Mouse (Mus musculus) common myeloid progenitor, adult 5-6 weeks (primary cell): ENCODE results near the gene Xylb. TPM values are rescaled to one million over a fixed set of nuclear protein-coding genes. Genes with fewer than 3 reads are reported as not detected.

Experiments used
- ATAC-seq: replicated peaks from 2 replicates; pipeline ENCODE4 v1.8.0; 2016; ENCODE audit warnings: low read depth, mild to moderate bottlenecking, moderate TSS enrichment, inconsistent platforms; ENCODE audit not compliant: poor library complexity, severe bottlenecking
- total RNA-seq: library from RNA; stranded (forward); fragments of 200-1000, 187-1606 nt; gene quantifications from 2 replicates; pipeline ENCODE4 v1.2.3, GENCODE M21; 2017

Gene Xylb
- total RNA-seq, 1 experiment from 2014 or later = 5.3 TPM

DNA sequence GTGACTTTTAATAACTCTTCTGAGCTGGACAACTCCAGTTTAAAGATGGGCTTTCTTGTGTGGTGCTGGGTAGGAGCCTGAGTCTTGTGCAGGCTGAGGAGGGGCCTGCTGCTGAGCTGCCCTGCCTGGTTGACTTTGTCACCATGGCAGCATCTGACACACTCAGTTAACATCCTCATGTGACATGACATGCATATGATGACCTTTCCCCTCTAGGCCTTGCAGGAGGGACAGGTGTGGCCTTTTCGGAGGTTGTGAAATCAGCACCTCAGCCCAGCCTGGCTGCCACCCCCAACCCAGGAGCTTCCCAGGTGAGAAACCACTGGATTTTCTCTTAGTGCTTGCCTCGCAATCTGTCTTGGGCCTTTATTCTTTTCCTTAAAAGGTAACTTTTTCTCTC, 33.0 kb downstream of the Xylb start:
- no peak for ATAC-seq

DNA sequence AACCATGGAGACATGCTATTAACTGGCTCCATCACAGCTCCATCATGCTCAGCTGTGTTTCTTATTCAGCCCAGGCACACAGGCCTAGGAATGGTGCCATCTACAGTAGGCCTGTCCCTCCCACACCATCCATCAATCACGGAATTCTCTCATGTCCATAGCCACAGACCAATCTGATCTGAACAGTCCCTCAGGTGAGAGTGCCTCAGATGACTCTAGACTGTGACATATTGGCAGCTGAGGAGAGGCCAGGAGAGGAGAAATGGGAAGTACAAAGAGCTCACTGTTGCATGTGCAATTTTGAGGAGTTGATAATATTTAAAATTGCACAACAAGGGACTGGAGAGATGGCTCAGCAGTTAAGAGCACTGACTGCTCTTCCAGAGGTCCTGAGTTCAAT, 37.6 kb downstream of the Xylb start:
- no peak for ATAC-seq

DNA sequence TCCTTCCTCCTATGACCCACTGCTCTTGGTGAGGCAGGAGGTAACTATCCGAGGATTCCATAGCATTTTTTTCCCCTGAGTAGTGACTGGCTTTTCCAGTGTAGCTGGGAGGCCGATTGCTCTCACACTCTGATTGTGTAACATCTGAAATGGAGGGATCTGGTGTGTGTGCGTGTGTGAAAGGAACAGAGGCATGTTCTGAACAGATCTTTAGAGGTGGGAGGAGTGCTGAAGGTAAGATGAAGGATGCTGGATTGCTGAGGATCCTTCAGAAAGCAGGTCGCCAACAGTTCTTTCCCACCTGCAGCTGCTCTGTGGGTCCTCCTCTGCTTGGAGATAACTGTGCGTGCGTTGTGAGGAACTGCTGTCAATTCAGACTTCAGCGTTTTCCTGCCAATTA, 44.2 kb downstream of the Xylb start:
- peak; percentile 16 for ATAC-seq

DNA sequence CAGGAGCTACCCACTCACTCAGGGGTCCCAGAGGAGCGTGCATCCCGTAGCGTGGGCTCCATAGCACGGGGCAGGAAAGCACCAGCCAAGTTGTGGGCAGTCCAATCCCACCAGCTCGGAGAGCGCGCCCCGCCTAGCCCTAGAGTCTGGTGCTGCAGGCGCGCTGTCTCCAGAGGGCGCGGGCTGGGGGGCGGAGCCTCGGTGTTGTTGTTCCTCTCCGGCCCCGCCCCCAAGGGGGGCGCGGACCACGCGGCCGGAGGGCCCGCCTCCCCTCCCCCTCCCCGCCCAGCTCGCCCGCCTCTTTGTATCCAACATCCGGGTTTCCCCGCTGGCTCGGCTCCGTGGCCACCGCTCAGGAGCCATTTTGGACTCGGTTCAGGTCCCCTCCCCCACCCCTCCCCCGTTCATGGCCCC, 44.6 kb downstream of the Xylb start, which contains the start of gene Acvr2b:
Gene Acvr2b (plus strand): TSS at position 318 of the 414 bp plus-strand sequence.
- peak; percentile 89 for ATAC-seq

DNA sequence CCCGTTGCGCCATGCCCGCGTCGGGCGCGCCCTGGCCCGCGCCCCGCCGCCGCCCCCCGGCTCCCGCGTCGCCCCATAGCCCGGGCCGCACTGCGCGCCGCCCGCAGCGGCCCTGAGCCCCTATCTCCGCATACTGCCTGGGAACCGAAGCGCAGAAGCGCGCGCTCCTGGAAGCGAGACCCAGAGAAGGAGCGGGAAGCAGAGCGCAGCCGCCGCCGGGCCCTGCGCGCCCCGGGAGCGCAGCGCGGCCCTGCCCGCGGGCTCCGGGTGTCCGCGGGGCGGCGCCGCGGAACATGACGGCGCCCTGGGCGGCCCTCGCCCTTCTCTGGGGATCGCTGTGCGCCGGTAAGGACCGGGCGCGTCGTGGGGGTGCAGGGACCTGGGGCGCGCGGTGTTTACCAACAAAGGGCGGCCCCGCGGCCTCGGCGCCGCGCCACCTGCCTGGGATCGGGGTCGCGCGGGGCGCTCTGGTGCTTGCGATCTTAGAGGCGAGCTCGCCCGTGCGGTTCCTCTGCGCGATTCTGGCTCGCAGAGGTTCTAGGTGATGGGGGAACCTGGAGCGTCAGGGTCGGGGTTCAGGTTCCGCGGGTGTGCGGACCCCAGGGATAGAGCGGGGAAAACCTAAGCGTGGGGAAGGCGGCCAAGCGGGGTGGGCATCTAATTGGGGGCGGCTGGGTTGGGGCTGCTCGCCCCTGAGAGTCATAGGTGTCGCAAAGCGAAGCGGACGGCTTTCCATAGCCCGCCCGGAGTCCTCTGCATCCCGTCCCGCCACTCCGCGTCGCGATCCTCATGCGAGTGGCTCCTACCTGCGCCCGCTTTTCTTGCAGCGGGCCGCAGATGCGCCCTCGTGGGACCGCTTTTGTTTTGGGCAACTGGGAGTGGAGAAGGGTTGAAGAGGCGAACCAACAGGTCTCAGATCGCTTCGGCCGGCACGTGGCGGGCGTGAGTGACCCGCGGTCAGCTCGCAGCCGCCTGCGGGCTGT, 45.4 kb downstream of the Xylb start:
- no peak for ATAC-seq

DNA sequence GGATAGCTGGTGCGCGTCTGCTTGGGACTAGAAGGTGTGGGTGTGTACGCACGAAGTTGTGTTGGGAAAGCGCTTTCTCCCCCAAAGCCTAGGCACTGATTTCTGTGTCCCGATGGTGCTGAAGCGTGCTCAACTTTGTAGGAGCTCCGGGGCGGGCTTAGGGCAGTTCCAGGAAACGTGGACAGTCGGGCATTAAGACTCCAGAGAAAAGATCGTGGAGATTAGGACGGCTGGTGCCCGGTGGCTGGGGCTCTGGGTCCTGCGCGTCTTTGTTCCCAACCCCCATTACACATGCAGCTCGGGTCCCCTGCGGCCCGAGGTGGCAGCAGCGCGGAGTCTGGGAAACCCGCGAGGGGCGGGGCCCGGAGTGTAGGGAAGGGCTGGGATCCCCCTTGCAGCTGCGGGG, 46.1 kb downstream of the Xylb start:
- no peak for ATAC-seq

DNA sequence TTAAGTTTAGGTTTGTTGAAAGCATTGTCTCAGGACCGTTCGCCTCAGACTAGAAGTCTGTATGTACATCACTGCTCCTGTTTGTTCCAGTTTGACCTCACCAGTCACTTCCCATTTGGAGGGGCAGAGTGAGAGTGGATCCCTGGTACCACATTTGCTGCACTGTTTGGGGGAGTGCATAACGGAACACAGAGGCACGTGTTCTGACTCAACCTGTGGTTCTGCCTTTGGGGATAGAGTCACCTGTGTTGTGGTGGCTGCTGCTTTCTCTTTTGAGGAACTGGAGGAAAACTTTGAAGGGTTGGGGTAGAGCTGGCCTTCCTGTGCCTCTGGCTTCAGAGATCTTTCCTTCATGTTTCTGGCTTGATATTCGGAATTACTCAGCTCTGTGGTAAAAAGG, 46.9 kb downstream of the Xylb start:
- peak; percentile 33 for ATAC-seq

DNA sequence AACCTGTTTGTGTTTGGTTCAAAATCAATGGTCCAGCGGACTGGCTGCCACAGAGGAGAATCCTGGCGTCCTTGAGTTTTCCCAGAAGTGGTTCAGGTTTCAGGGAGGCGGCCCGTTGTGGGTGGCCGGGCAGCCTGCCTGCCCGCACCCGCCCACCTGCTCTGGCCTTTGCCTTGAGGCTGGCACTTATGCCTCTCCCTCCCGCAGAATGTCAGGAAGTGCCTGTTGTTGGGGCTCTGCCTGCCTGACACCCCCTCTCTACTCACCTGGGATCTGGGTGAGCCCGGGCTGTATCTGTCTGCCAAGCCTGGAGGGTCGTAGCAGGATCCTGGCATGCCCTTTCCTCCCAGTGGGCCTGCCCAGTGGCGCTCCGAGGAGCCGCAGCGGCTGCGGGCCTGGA, 50.7 kb downstream of the Xylb start:
- ATAC-seq = no peak

DNA sequence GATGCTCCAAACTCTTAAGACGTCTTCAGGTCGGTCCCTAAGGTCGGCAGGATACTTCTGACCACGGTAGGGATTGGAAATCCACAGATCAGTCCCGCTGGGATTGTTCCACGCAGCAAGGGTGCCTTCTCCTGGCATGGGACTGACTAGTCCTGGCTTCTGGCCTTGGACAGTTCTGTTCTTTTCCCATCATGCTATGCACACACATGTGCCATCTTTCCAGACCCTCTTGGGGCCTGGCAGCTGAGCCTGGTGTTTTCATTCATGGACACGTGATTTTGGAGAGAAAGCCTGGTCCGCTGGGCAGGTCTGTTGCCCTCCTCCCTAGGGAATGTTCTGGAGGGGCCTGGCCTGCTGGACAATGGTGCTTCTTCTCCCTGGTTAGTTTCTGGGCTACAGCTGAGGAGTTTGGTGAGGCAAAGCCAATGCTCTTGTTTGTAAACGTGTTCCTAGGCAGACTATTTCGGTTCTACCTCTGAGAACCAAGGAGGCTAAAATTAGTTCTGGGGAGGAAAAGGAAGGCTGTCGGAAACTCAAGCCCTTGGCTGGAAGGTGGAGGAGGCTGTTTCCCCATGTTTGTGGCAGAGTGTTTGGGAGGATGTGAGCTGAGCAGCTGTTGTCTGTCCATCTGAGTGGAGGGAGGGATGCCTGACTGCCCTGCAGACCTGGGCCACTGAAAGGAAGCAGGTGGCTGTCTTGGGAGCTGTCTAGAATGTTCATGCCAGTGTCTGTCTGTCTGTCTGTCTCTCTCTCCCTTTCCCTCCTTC, 51.9 kb downstream of the Xylb start:
- ATAC-seq = no peak

DNA sequence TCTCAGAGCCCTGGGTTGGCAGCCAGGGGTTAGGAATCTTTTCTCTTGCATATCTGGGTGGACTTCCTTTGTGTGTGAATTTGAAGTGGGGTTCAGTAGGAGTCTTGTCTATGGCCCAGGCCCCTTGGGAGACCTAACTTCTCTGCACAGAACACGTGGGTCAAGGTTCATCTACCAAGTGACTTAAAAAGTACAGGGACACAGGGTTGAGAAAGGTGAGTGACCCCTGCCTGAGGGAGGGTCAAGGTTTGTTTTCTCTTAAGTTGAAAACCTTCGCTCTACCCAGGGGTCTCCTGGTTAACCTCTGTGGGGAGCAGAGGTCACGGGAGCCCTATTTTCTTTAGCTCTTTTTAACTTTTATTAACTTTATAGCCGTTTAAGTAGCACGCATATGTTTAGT, 52.7 kb downstream of the Xylb start:
- ATAC-seq = no peak

DNA sequence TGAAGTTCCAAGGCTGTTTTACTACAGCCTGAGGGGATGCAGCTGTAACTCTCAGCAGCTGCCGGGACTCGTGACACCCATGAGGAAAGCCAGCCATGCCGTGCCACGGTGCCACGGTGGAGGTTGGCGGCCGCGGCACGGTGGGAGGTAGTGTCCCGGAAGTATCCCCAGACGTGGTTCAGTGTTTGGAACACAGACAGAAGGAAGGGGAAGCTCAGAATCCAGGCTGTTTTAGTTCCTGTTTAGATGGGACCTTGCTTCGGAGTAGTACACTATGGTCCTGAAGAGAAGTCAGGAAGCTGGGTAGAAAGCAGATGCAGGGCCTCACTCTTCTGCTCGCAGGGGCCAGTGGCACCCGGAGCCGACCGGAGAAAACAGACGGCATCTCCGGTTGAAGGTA, 60.8 kb downstream of the Xylb start:
- peak; percentile 42 for ATAC-seq

DNA sequence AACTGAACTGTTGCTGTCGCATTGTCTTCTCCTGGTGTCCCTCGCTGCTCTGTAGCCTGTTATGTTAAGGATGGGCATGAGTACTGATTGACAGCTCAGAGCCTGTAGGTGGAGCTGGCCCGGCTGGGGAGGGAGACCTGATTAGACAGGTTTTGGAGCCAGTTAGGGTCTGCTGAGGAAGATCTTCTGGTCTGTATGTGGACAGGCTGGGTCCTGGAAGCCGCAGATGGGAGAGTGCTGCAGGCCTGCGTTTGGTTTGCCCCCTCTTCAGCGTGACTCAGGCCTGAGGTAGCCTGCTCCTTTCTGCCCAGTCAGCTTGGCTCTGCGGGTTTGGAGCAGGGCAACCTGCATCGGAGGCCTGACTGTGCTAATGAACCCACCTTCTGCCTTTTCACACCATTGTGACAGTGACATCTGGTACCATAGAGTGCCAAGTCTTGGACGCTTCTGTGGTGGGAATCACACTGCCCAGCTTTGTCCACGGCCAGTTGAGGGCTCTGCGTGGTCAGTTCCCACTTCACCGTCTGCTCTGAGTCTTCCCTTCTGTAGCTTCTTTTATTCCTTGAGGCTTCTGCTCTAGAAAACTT, 62.8 kb downstream of the Xylb start:
- no peak for ATAC-seq

DNA sequence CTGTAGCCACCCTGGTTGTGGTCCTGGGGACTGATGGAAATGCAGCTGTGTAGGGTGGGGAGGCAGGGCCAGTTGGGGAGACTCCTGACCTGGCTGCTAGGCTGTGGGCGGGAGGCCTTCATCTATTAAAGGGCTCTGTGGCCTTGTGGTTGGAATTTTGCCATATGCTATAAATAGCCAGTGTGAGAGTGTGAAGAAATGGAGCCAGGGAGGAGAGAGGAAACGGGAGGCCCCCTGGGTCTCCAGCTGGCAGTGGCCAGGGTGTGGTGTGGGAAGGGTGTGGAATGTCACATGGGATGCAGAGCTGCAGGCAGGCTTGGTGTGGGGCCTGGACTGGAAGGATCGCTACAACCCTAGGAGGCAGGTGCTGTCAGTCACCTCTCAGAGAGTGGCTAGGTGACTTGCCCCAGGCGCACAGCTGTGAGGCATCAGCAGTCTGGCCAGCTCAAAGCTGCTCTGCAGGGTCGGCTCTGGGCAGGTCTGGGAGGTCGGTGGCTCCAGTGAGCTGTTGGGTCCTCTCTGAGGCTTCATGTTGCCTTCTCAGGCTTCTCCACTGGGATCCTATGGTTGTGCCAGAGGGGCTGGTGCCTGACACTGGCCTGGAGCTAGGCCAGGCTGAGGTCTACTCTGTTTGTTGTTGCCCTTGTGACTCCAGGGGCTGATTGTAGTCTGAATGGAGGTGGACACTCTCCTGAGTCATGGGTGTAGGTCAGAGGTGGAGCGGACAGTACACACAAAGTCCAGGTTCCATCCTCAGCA, 68.2 kb downstream of the Xylb start:
- ATAC-seq = peak; percentile 78

DNA sequence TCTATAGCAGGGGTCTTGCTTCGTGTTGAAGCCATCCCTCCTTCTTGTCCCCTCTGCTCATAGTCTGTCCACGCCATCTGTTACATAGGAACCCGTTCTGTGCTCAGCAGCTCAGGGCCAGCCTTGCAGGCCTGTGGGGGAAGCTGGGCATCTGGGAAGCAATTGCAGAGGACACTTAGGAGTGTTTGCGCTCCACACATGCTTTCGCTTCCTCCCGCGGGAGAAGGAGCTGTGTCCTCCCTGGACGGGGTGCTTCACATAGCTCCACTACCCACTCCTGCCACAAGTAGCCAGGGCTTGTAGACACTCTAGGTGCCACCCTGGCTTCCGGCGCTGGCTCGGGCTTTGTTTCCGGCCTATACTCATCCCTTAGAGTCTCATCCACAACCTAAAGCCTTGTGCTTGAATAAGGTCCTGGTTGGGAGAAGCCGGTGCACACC, 68.8 kb downstream of the Xylb start:
- ATAC-seq = no peak

DNA sequence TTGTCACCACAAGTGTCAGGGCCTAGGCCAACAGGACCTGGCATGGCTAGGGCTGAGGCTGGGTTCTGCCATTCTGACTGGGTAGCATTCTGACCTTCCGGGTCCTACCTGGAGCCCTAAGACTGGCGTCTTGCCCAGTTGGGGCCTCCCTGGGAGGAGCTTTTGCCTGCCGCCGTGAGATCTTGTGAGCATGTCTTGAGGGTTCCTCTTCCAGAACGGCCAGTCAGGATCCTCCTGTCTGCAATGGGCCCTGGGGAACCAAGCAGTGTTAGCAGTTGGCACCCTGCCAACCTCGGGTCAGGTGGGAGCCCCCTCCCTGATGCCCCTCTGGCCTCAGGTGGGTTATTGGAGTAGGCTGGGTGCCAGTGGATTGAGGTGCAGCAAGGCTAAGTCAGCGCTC, 69.3 kb downstream of the Xylb start:
- no peak for ATAC-seq

DNA sequence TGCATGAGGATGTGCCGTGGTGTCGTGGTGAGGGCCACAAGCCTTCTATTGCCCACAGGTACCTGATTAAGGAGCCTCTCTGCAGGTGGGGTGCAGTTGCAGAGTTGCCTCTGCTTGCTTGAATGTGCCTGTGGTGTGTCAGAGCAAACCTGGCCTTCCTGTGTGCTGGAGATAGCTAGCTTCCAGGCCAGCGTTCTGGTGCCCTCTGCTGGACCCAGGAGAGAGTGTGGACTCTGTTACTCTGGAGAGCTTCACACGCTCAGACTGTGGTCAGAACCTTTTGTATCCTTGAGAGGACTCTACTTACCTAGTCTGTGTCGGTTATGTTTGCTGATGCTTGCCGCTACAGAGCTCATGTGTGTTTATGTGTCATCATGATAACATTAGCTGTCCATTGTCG, 73.1 kb downstream of the Xylb start:
- peak; percentile 93 for ATAC-seq

DNA sequence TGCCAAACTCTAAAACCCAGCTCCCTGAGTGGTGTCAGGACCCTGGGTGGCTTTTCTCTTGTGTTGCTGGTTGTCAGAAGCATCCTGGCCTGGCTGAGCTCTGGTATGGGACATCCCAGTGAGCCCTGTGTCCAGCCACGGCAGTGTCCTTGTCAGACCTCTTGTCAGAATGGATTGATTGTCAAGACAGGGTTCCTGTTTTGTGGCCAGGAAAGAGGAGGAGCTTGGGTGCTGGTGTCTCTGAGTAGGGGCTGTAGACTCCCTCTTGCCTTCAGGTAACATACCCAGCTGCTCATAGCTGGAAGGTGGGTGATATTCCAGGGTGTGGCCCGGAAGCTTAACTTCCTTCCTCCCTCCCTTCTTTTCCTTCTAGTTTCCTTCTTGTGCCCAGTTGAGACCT, 78.7 kb downstream of the Xylb start:
- ATAC-seq = peak; percentile 58

DNA sequence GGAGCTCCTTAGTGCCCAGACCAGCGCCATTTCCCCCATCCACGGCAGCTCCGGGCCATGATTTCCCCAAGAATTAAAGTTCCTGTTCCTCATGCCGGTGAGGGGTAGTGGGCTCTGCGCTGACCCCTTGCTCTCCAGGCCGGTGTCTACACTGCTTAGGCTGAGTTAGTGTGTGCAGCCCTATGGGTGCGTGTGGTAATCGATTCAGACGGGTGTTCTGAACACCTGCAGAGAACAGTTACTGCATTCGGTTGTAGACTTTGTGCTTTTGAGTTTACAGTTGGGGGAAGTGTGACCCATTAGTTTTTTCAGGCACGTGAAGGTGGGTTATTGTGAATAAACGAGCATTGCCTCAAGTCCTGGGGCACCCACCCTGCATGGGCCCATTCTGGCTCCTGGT, 80.9 kb downstream of the Xylb start:
- no peak for ATAC-seq

DNA sequence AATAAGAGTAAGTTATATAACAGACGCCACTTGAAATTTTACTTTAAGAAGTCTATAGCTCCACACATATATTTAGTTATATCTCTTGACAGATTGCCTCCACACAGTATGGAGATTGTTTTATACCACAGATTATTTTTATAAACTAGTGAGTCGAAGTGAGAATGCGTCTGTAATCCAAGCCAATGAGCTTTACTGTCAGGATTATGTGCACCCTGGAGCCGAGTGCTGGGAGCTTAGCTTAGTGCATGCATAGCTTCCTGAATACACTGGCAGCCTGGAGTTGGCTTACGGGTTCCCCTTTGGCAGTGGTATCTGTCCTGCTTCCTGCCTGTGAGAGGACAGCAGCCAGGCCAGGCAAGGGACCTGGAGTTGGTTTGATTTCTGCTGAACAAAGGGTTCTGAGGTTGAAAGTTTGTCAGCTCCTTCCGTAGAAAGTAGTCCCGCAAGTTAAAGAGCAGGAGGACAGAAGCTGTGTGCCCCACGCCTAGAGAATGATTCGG, 81.4 kb downstream of the Xylb start:
- no peak for ATAC-seq
